Mouse (Mus musculus) forebrain, embryonic 13.5 days (tissue): ENCODE measurements around the gene Car15. TPM values are rescaled to one million over a fixed set of nuclear protein-coding genes. Genes with fewer than 3 reads are reported as not detected.

ENCODE experiments used
- ATAC-seq: fragments of 200-750 bp; cut with Nextera tagmentation; 2 replicates; pipeline ENCODE4 v1.8.0; 2017
- H3K27ac ChIP-seq: fragments of 300-500 bp; sonication (generic); 2 replicates; pipeline ENCODE4 v1.5.1; 2015; ENCODE audit warnings: inconsistent platforms, mild to moderate bottlenecking, moderate library complexity
- H3K27me3 ChIP-seq: fragments of 300-500 bp; sonication (generic); 2 replicates; pipeline ENCODE4 v1.6.1; 2015; ENCODE audit warnings: mild to moderate bottlenecking, inconsistent platforms
- H3K36me3 ChIP-seq: fragments of 300-500 bp; sonication (generic); 2 replicates; pipeline ENCODE4 v1.6.1; 2015; ENCODE audit warnings: mild to moderate bottlenecking, inconsistent platforms; ENCODE audit not compliant: poor library complexity, severe bottlenecking
- H3K4me1 ChIP-seq: fragments of 300-500 bp; sonication (generic); 2 replicates; pipeline ENCODE4 v1.6.1; 2015; ENCODE audit warnings: inconsistent platforms
- H3K4me2 ChIP-seq: fragments of 300-500 bp; sonication (generic); 2 replicates; pipeline ENCODE4 v1.6.1; 2015; ENCODE audit warnings: inconsistent platforms, mild to moderate bottlenecking, moderate library complexity
- H3K4me3 ChIP-seq: fragments of 300-500 bp; sonication (generic); 2 replicates; pipeline ENCODE4 v1.5.1; 2015; ENCODE audit warnings: mild to moderate bottlenecking, inconsistent platforms
- H3K9ac ChIP-seq: fragments of 300-500 bp; sonication (generic); 2 replicates; pipeline ENCODE4 v1.6.1; 2015; ENCODE audit warnings: mild to moderate bottlenecking, inconsistent platforms
- H3K9me3 ChIP-seq: fragments of 300-500 bp; sonication (generic); replicated peaks from 2 replicates; pipeline ENCODE4 v1.6.1; 2016; ENCODE audit warnings: inconsistent platforms
- WGBS: fragments of 180-500 bp; shearing (Covaris S2); methylation state at CpG from one replicate; pipeline ENCODE4 v1.1.7; 2015; 5-methylcytosine and 5-hydroxymethylcytosine counted together
- polyA plus RNA-seq: library from polyadenylated mRNA; unstranded; fragments of >200 nt; fragmentation: Nextera tagmentation; extraction: Ambion mirVana; gene quantifications from 2 replicates; pipeline ENCODE4 v1.2.1, GENCODE M21; 2015

Gene Car15
- polyA plus RNA-seq, 1 experiment from 2014 or later = 4.5 TPM

- H3K27me3 ChIP-seq = peaks cover 77% of the 10 kb centered on the region
- no peak for ATAC-seq
- H3K9ac ChIP-seq = peak overlapping the region; percentile 36; the same call in 1 of the 2 replicates
- peaks cover 30% of the 10 kb centered on the region for H3K4me1 ChIP-seq
- peak overlapping the region; percentile 50 for H3K4me3 ChIP-seq
- H3K36me3 ChIP-seq = peaks cover 7% of the 10 kb centered on the region; the same call in 1 of the 2 replicates
- no peak overlapping the region for H3K27ac ChIP-seq
- no peaks in the 10 kb centered on the region for H3K9me3 ChIP-seq
- 2% methylated on average over 29 of the region's 29 CpGs for WGBS
- peak overlapping the region; percentile 82 for H3K4me2 ChIP-seq
Measured at GRCm38 (mm10) chr16:17797812-17798311, 40.3 kb downstream of the Car15 start.

GRCm38 (mm10) chr16:17796971-17797811, 41.0 kb downstream of the Car15 start, which contains the start of gene Scarf2:
Scarf2 (plus strand) TSS chr16:17797282.
- peak within 1 kb of the TSS; percentile 82 for H3K4me2 ChIP-seq
- H3K27ac ChIP-seq = no peak within 1 kb of the TSS
- WGBS = under 1% methylated on average over 54 of the region's 81 CpGs
- ATAC-seq = peak; percentile 50; the same call in 1 of the 2 replicates
- peak within 1 kb of the TSS; percentile 50 for H3K4me3 ChIP-seq
- peaks cover 23% of the 10 kb centered on the region for H3K4me1 ChIP-seq
- no peaks in the 10 kb centered on the region for H3K9me3 ChIP-seq
- peaks cover 14% of the 10 kb centered on the region for H3K36me3 ChIP-seq
- peaks cover 70% of the 10 kb centered on the region for H3K27me3 ChIP-seq
- H3K9ac ChIP-seq = peak within 1 kb of the TSS; percentile 71

- Histone ChIP-seq H3K9ac (peak overlapping the region; percentile 71), H3K36me3 (peaks cover 21% of the 10 kb centered on the region), H3K4me3 (peak overlapping the region; percentile 50), H3K27me3 (peaks cover 64% of the 10 kb centered on the region), H3K27ac (no peak overlapping the region), H3K4me2 (peak overlapping the region; percentile 82), H3K9me3 (no peaks in the 10 kb centered on the region), H3K4me1 (peaks cover 22% of the 10 kb centered on the region)
- no peak for ATAC-seq
Measured at GRCm38 (mm10) chr16:17796519-17796918, 41.6 kb downstream of the Car15 start.

- no peak overlapping the region for H3K27ac ChIP-seq
- peaks cover 55% of the 10 kb centered on the region for H3K27me3 ChIP-seq
- ATAC-seq = no peak
- H3K9ac ChIP-seq = no peak overlapping the region
- 65% methylated on average over 5 of the region's 5 CpGs for WGBS
- H3K4me2 ChIP-seq = no peak overlapping the region
- H3K4me1 ChIP-seq = peaks cover 22% of the 10 kb centered on the region
- H3K4me3 ChIP-seq = no peak overlapping the region
- no peaks in the 10 kb centered on the region for H3K9me3 ChIP-seq
- peaks cover 28% of the 10 kb centered on the region for H3K36me3 ChIP-seq
Measured at GRCm38 (mm10) chr16:17795643-17796042, 42.5 kb downstream of the Car15 start.

- Histone ChIP-seq H3K27ac (no peak overlapping the region), H3K4me2 (no peak overlapping the region), H3K4me1 (peaks cover 22% of the 10 kb centered on the region), H3K27me3 (peaks cover 40% of the 10 kb centered on the region), H3K36me3 (peaks cover 41% of the 10 kb centered on the region), H3K9ac (no peak overlapping the region), H3K9me3 (no peaks in the 10 kb centered on the region), H3K4me3 (no peak overlapping the region)
- WGBS = 82% methylated on average over 4 of the region's 4 CpGs
- ATAC-seq = no peak
Measured at GRCm38 (mm10) chr16:17794047-17794446, 44.1 kb downstream of the Car15 start.

DNA sequence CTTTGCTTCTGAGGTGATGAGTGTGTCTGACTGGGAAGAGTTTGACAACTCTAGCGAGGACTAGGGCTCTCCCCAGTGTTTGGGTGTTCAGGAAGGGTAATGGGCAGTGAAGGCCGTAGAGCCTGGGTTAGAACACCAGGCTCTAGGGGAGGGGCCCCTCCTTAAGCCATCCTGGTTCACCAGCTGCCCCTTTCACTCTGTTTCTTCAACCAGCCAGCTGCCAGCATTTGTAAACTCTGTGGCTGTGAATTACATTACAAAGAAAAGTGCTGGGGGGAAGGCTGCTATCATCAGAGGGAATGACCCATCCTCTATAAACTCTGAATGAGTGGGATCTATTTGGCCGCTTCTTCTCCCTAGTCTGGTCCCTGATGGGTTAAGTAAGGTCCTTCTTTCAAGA, 45.4 kb downstream of the Car15 start:
- Histone ChIP-seq H3K9me3 (no peaks in the 10 kb centered on the region), H3K36me3 (peaks cover 49% of the 10 kb centered on the region), H3K4me1 (peaks cover 11% of the 10 kb centered on the region), H3K27ac (no peak overlapping the region), H3K4me3 (no peak overlapping the region), H3K9ac (no peak overlapping the region), H3K4me2 (no peak overlapping the region), H3K27me3 (peaks cover 27% of the 10 kb centered on the region)
- no peak for ATAC-seq
- 67% methylated on average over 3 of the region's 3 CpGs for WGBS

- H3K4me2 ChIP-seq = no peak overlapping the region
- no peak overlapping the region for H3K27ac ChIP-seq
- 58% methylated on average over 3 of the region's 3 CpGs for WGBS
- H3K36me3 ChIP-seq = peaks cover 74% of the 10 kb centered on the region
- no peak overlapping the region for H3K9ac ChIP-seq
- no peaks in the 10 kb centered on the region for H3K4me1 ChIP-seq
- H3K27me3 ChIP-seq = no peaks in the 10 kb centered on the region
- no peak for ATAC-seq
- H3K4me3 ChIP-seq = no peak overlapping the region
- H3K9me3 ChIP-seq = no peaks in the 10 kb centered on the region
Measured at GRCm38 (mm10) chr16:17785337-17785736, 52.8 kb downstream of the Car15 start.

Other genes with a start within 250 kb of the Car15 start
- 32.7 and 34.3 TPM in 2 replicates for gene Smpd4, start 219.0 kb downstream of the Car15 start, polyA plus RNA-seq
- gene Ccdc74a, start 191.9 kb downstream of the Car15 start, polyA plus RNA-seq = 4.1 and 4.4 TPM in 2 replicates
- gene Med15, start 105.5 kb downstream of the Car15 start, polyA plus RNA-seq = 42.0 and 45.2 TPM in 2 replicates
- gene Klhl22, start 78.7 kb downstream of the Car15 start, polyA plus RNA-seq = 53.4 and 55.6 TPM in 2 replicates
- 0.76 and 1.1 TPM in 2 replicates for gene Scarf2, start 41.1 kb downstream of the Car15 start, polyA plus RNA-seq
- 0.27 and 0.55 TPM in 2 replicates for gene B830017H08Rik, start 5.2 kb downstream of the Car15 start, polyA plus RNA-seq
- 0.35 and 0.49 TPM in 2 replicates for gene Gm20518, start 53.3 kb upstream of the Car15 start, polyA plus RNA-seq
- gene Tssk1, start 55.9 kb upstream of the Car15 start, polyA plus RNA-seq = 0.05 TPM in 2 replicates
- gene Dgcr2, start 60.2 kb upstream of the Car15 start, polyA plus RNA-seq = 85.6 and 101 TPM in 2 replicates
- not detected in 2 replicates for gene Tssk2, start 60.3 kb upstream of the Car15 start, polyA plus RNA-seq
- gene Ess2, start 73.0 kb upstream of the Car15 start, polyA plus RNA-seq = 48.9 and 54.6 TPM in 2 replicates
- 0.32 TPM in 1 of 2 replicates, not detected in the other for gene Gsc2, start 76.7 kb upstream of the Car15 start, polyA plus RNA-seq
- 104 and 118 TPM in 2 replicates for gene Slc25a1, start 89.9 kb upstream of the Car15 start, polyA plus RNA-seq
- not detected in 2 replicates for gene Vpreb2, start 142.1 kb upstream of the Car15 start, polyA plus RNA-seq
- gene Dgcr6, start 214.5 kb upstream of the Car15 start, polyA plus RNA-seq = 164 and 168 TPM in 2 replicates